In genomic region chr2:7223538-7223937, GRCm38 (mm10) we compare ENCODE assay signal across 13 mouse cellular contexts.
"Had no signal": no experiment of that assay in that cellular context is flagged by ENCODE, and none has a peak within 500 bp of the region (broad histone marks: within the 10 kb centered on the region; RNA-seq: fewer than 3 reads in every experiment).

No protein-coding gene starts in this region.

- H3K27ac ChIP-seq: kidney, postnatal 0 days; limb, embryonic 15.5 days; liver, embryonic 12.5 days; midbrain, embryonic 12.5 days; neural tube, embryonic 13.5 days had no signal

- H3K4me2 ChIP-seq: limb, embryonic 15.5 days; liver, embryonic 12.5 days; lung, embryonic 14.5 days; midbrain, embryonic 12.5 days; neural tube, embryonic 13.5 days had no signal

- ATAC-seq: liver, embryonic 12.5 days had no signal

- H3K27me3 ChIP-seq: limb, embryonic 15.5 days; liver, embryonic 12.5 days; midbrain, embryonic 12.5 days; neural tube, embryonic 13.5 days had no signal

- H3K36me3 ChIP-seq: limb, embryonic 15.5 days; liver, embryonic 12.5 days; midbrain, embryonic 12.5 days; neural tube, embryonic 13.5 days had no signal

- DNase-seq: kidney, adult 9 months; kidney, postnatal 36 days; lung, embryonic 14.5 days; lung, postnatal 10 days; lung, postnatal 4 days; retina, postnatal 1 day; right cerebral cortex, postnatal 4 days; thymus, postnatal 36 days had no signal

- H3K9me3 ChIP-seq: limb, embryonic 15.5 days; liver, embryonic 12.5 days; midbrain, embryonic 12.5 days; neural tube, embryonic 13.5 days had no signal

- H3K9ac ChIP-seq: limb, embryonic 15.5 days; liver, embryonic 12.5 days; lung, embryonic 14.5 days; midbrain, embryonic 12.5 days; neural tube, embryonic 13.5 days had no signal

- H3K4me1 ChIP-seq: limb, embryonic 15.5 days; liver, embryonic 12.5 days; midbrain, embryonic 12.5 days had no signal

- H3K4me3 ChIP-seq: limb, embryonic 15.5 days; liver, embryonic 12.5 days; midbrain, embryonic 12.5 days; neural tube, embryonic 13.5 days had no signal
